Mouse (Mus musculus) spleen, adult 2 months (tissue): ENCODE measurements around the gene Klhl5. TPM values are rescaled to one million over a fixed set of nuclear protein-coding genes. Genes with fewer than 3 reads are reported as not detected.

Experiments
- DNase-seq, 2 experiments: peaks; one replicate each; pipeline versions ENCODE4 v3.0.0 to v3.0.0-alpha.2; 2012 to 2021; ENCODE audit warnings: low spot score in 2 of 2, low read depth in 1 of 2
- H3K27ac ChIP-seq: fragments of 200-500 bp; 2 replicates; pipeline ENCODE4 v1.5.1; 2012; ENCODE audit warnings: low read length, inconsistent platforms; ENCODE audit not compliant: insufficient read depth
- H3K27me3 ChIP-seq: fragments of 200-500 bp; 2 replicates; pipeline ENCODE4 v1.6.1; 2012; ENCODE audit warnings: mild to moderate bottlenecking, moderate library complexity, low read length, inconsistent platforms; ENCODE audit not compliant: control insufficient read depth, insufficient read depth
- H3K36me3 ChIP-seq: fragments of 200-500 bp; 2 replicates; pipeline ENCODE4 v1.6.1; 2012; ENCODE audit warnings: mild to moderate bottlenecking, low read length, inconsistent platforms; ENCODE audit not compliant: control insufficient read depth, insufficient read depth
- H3K4me1 ChIP-seq: fragments of 200-500 bp; 2 replicates; pipeline ENCODE4 v1.6.1; 2011; ENCODE audit warnings: inconsistent platforms; ENCODE audit not compliant: control insufficient read depth, insufficient read depth, insufficient read length
- H3K4me3 ChIP-seq: fragments of 200-500 bp; 2 replicates; pipeline ENCODE4 v1.5.1; 2011; ENCODE audit warnings: mild to moderate bottlenecking, inconsistent platforms; ENCODE audit not compliant: insufficient read depth, insufficient read length; ENCODE audit errors: extremely low read depth
- CTCF ChIP-seq: fragments of 200-500 bp; IDR thresholded peaks from 2 replicates; pipeline ENCODE4 v1.5.1; 2011; ENCODE audit warnings: mild to moderate bottlenecking, inconsistent platforms; ENCODE audit not compliant: insufficient read depth, insufficient read length, insufficient replicate concordance; ENCODE audit errors: extremely low read depth
- POLR2A ChIP-seq: fragments of 200-500 bp; IDR thresholded peaks from 2 replicates; pipeline ENCODE4 v1.6.1; 2011; ENCODE audit warnings: low read depth, low read length, inconsistent platforms
- WGBS: fragments of 180-500 bp; shearing (Covaris S2); methylation state at CpG from one replicate; pipeline ENCODE4 v1.1.7; 2018; 5-methylcytosine and 5-hydroxymethylcytosine counted together
- polyA plus RNA-seq: library from polyadenylated mRNA; depleted of rRNA; stranded (reverse); fragments of >200 nt; gene quantifications from 2 replicates; pipeline ENCODE4 v1.2.3, GENCODE M21; 2012

Gene Klhl5
- polyA plus RNA-seq, 1 experiment, result 15.1 TPM

GRCm38 (mm10) chr5:65096805-65097204 is 10.5 kb upstream of the Klhl5 start:
- no peaks in the 10 kb centered on the region for H3K27me3 ChIP-seq
- no peak overlapping the region for H3K27ac ChIP-seq
- H3K4me3 ChIP-seq, result no peak overlapping the region
- H3K4me1 ChIP-seq, result no peaks in the 10 kb centered on the region
- no peak for DNase-seq
- TF ChIP-seq CTCF (no peak), POLR2A (no peak)
- no peaks in the 10 kb centered on the region for H3K36me3 ChIP-seq
- WGBS, result 78% methylated on average over 3 of the region's 3 CpGs

- WGBS, result 91% methylated on average over 5 of the region's 5 CpGs
- DNase-seq, result no peak
Measured at GRCm38 (mm10) chr5:65097457-65097856, 9.9 kb upstream of the Klhl5 start.

GRCm38 (mm10) chr5:65100002-65100401 is 7.3 kb upstream of the Klhl5 start:
- Histone ChIP-seq H3K4me3 (no peak overlapping the region), H3K4me1 (peaks cover 2% of the 10 kb centered on the region; the same call in 1 of the 2 replicates), H3K27me3 (no peaks in the 10 kb centered on the region), H3K27ac (no peak overlapping the region), H3K36me3 (no peaks in the 10 kb centered on the region)
- WGBS, result 97% methylated on average over 11 of the region's 11 CpGs
- TF ChIP-seq POLR2A, result no peak
- TF ChIP-seq CTCF, result no peak
- DNase-seq, result no peak

More at GRCm38 (mm10) chr5:65097457-65097856, 9.9 kb upstream of the Klhl5 start:
- TF ChIP-seq POLR2A (no peak), CTCF (no peak)
- no peak overlapping the region for H3K27ac ChIP-seq
- no peaks in the 10 kb centered on the region; the same call in 1 of the 2 replicates for H3K4me1 ChIP-seq
- H3K36me3 ChIP-seq, result no peaks in the 10 kb centered on the region
- no peak overlapping the region for H3K4me3 ChIP-seq
- no peaks in the 10 kb centered on the region for H3K27me3 ChIP-seq

GRCm38 (mm10) chr5:65101209-65101608 is 6.1 kb upstream of the Klhl5 start:
- no peak overlapping the region for H3K4me3 ChIP-seq
- H3K36me3 ChIP-seq, result no peaks in the 10 kb centered on the region
- no peak for DNase-seq
- TF ChIP-seq CTCF (no peak), POLR2A (no peak)
- H3K27ac ChIP-seq, result no peak overlapping the region
- H3K27me3 ChIP-seq, result no peaks in the 10 kb centered on the region
- peaks cover 2% of the 10 kb centered on the region; the same call in 1 of the 2 replicates for H3K4me1 ChIP-seq
- WGBS, result 56% methylated on average over 5 of the region's 5 CpGs

- no peaks in the 10 kb centered on the region for H3K27me3 ChIP-seq
- H3K27ac ChIP-seq, result no peak overlapping the region
- H3K4me1 ChIP-seq, result peaks cover 2% of the 10 kb centered on the region; the same call in 1 of the 2 replicates
- 62% methylated on average over 6 of the region's 6 CpGs for WGBS
- H3K36me3 ChIP-seq, result no peaks in the 10 kb centered on the region
- H3K4me3 ChIP-seq, result no peak overlapping the region
- no peak for DNase-seq
- TF ChIP-seq CTCF (no peak), POLR2A (no peak)
Measured at GRCm38 (mm10) chr5:65101621-65102020, 5.7 kb upstream of the Klhl5 start.

GRCm38 (mm10) chr5:65102026-65102640 is 5.2 kb upstream of the Klhl5 start:
- Histone ChIP-seq H3K4me3 (no peak overlapping the region), H3K36me3 (no peaks in the 10 kb centered on the region), H3K4me1 (peaks cover 4% of the 10 kb centered on the region; the same call in 1 of the 2 replicates), H3K27ac (peak overlapping the region; percentile 44), H3K27me3 (no peaks in the 10 kb centered on the region)
- DNase-seq, result no peak
- WGBS, result 70% methylated on average over 3 of the region's 3 CpGs
- TF ChIP-seq CTCF (no peak), POLR2A (no peak)

GRCm38 (mm10) chr5:65102641-65103042 is 4.7 kb upstream of the Klhl5 start:
- 3% methylated on average over 10 of the region's 10 CpGs for WGBS
- H3K27ac ChIP-seq, result peak overlapping the region; percentile 44
- no peak overlapping the region for H3K4me3 ChIP-seq
- H3K27me3 ChIP-seq, result no peaks in the 10 kb centered on the region
- no peaks in the 10 kb centered on the region for H3K36me3 ChIP-seq
- H3K4me1 ChIP-seq, result peaks cover 6% of the 10 kb centered on the region; the same call in 1 of the 2 replicates
- DNase-seq, result peak in 1 of 2 experiments; percentile 30
- TF ChIP-seq POLR2A, result no peak
- TF ChIP-seq CTCF, result no peak
